Mouse (Mus musculus) midbrain, embryonic 11.5 days (tissue): ENCODE data around the gene Il5ra. TPM values are rescaled to one million over a fixed set of nuclear protein-coding genes. Genes with fewer than 3 reads are reported as not detected.

ENCODE experiments used
- ATAC-seq: fragments of 200-750 bp; cut with Nextera tagmentation; 2 replicates; pipeline ENCODE4 v1.8.0; 2017; ENCODE audit warnings: moderate TSS enrichment, moderate library complexity; ENCODE audit not compliant: low FRiP score
- DNase-seq: peaks from one replicate; pipeline ENCODE4 v3.0.0; 2015; ENCODE audit warnings: low spot score; ENCODE audit errors: missing footprints
- H3K27ac ChIP-seq: fragments of 300-500 bp; sonication (generic); 2 replicates; pipeline ENCODE4 v1.5.1; 2014; ENCODE audit warnings: low read depth, low read length
- H3K27me3 ChIP-seq: fragments of 300-500 bp; sonication (generic); 2 replicates; pipeline ENCODE4 v1.6.1; 2014; ENCODE audit warnings: mild to moderate bottlenecking, low read length, moderate library complexity, mixed read lengths; ENCODE audit not compliant: control insufficient read depth, insufficient read depth
- H3K36me3 ChIP-seq: fragments of 300-500 bp; sonication (generic); 2 replicates; pipeline ENCODE4 v1.6.1; 2014; ENCODE audit warnings: mild to moderate bottlenecking, low read length, moderate library complexity, mixed read lengths; ENCODE audit not compliant: control insufficient read depth, insufficient read depth
- H3K4me1 ChIP-seq: fragments of 300-500 bp; sonication (generic); 2 replicates; pipeline ENCODE4 v1.6.1; 2014; ENCODE audit warnings: low read length; ENCODE audit not compliant: control insufficient read depth, insufficient read depth
- H3K4me2 ChIP-seq: fragments of 300-500 bp; sonication (generic); 2 replicates; pipeline ENCODE4 v1.6.1; 2014; ENCODE audit warnings: mild to moderate bottlenecking, moderate library complexity
- H3K4me3 ChIP-seq: fragments of 300-500 bp; sonication (generic); 2 replicates; pipeline ENCODE4 v1.5.1; 2014; ENCODE audit warnings: low read depth, low read length
- H3K9ac ChIP-seq: fragments of 300-500 bp; sonication (generic); 2 replicates; pipeline ENCODE4 v1.6.1; 2014; ENCODE audit warnings: low read length
- H3K9me3 ChIP-seq: fragments of 300-500 bp; sonication (generic); 2 replicates; pipeline ENCODE4 v1.6.1; 2016; ENCODE audit warnings: low read length; ENCODE audit not compliant: control insufficient read depth
- WGBS: fragments of 180-500 bp; shearing (Covaris S2); extraction: QIAGEN DNeasy Blood & Tissue Kit; methylation state at CpG from one replicate; pipeline ENCODE4 v1.1.7; 2014; 5-methylcytosine and 5-hydroxymethylcytosine counted together
- polyA plus RNA-seq: library from polyadenylated mRNA; unstranded; fragments of >200 nt; fragmentation: Nextera tagmentation; extraction: Ambion mirVana; gene quantifications from 2 replicates; pipeline ENCODE4 v1.2.1, GENCODE M21; 2014

The Il5ra gene
- polyA plus RNA-seq, 1 experiment from 2014 or later, result not detected

GRCm38 (mm10) chr6:106745673-106746394 lies 3.0 kb downstream of the Il5ra start:
- Histone ChIP-seq H3K4me1 (no peaks in the 10 kb centered on the region), H3K4me2 (no peak overlapping the region), H3K4me3 (no peak overlapping the region), H3K27me3 (no peaks in the 10 kb centered on the region), H3K27ac (no peak overlapping the region), H3K9ac (no peak overlapping the region), H3K9me3 (no peaks in the 10 kb centered on the region), H3K36me3 (no peaks in the 10 kb centered on the region)
- ATAC-seq, result no peak
- DNase-seq, result no peak
- 86% methylated on average over 7 of the region's 7 CpGs for WGBS

GRCm38 (mm10) chr6:106743556-106744233 lies 5.1 kb downstream of the Il5ra start:
- WGBS, result 77% methylated on average over 7 of the region's 7 CpGs
- no peak overlapping the region for H3K4me2 ChIP-seq
- no peak for ATAC-seq
- no peaks in the 10 kb centered on the region for H3K4me1 ChIP-seq
- no peak overlapping the region for H3K9ac ChIP-seq
- H3K4me3 ChIP-seq, result no peak overlapping the region
- H3K36me3 ChIP-seq, result no peaks in the 10 kb centered on the region
- no peak for DNase-seq
- H3K27ac ChIP-seq, result no peak overlapping the region
- H3K27me3 ChIP-seq, result no peaks in the 10 kb centered on the region
- no peaks in the 10 kb centered on the region for H3K9me3 ChIP-seq

GRCm38 (mm10) chr6:106740244-106740825 lies 8.5 kb downstream of the Il5ra start:
- H3K27me3 ChIP-seq, result no peaks in the 10 kb centered on the region
- no peak for ATAC-seq
- no peak overlapping the region for H3K4me2 ChIP-seq
- WGBS, result 96% methylated on average over 1 of the region's 1 CpGs
- H3K9me3 ChIP-seq, result no peaks in the 10 kb centered on the region
- H3K36me3 ChIP-seq, result no peaks in the 10 kb centered on the region
- no peak overlapping the region for H3K27ac ChIP-seq
- no peak overlapping the region for H3K4me3 ChIP-seq
- H3K9ac ChIP-seq, result no peak overlapping the region
- no peak for DNase-seq
- H3K4me1 ChIP-seq, result no peaks in the 10 kb centered on the region

- Histone ChIP-seq H3K4me2 (no peak overlapping the region), H3K9me3 (no peaks in the 10 kb centered on the region), H3K27ac (no peak overlapping the region), H3K36me3 (no peaks in the 10 kb centered on the region), H3K27me3 (no peaks in the 10 kb centered on the region), H3K4me1 (no peaks in the 10 kb centered on the region), H3K9ac (no peak overlapping the region), H3K4me3 (no peak overlapping the region)
- no peak for DNase-seq
- whole genome bisulfite sequencing, result 81% methylated on average over 3 of the region's 3 CpGs
- no peak for ATAC-seq
These were observed 10.6 kb downstream of the Il5ra start for GRCm38 (mm10) chr6:106738229-106738628.

- H3K36me3 ChIP-seq, result no peaks in the 10 kb centered on the region
- no peaks in the 10 kb centered on the region for H3K9me3 ChIP-seq
- H3K4me3 ChIP-seq, result no peak overlapping the region
- DNase-seq (no peak), ATAC-seq (no peak)
- H3K4me1 ChIP-seq, result no peaks in the 10 kb centered on the region
- no peaks in the 10 kb centered on the region for H3K27me3 ChIP-seq
- 88% methylated on average over 4 of the region's 4 CpGs for WGBS
- H3K9ac ChIP-seq, result no peak overlapping the region
- no peak overlapping the region for H3K4me2 ChIP-seq
- H3K27ac ChIP-seq, result no peak overlapping the region
These were observed 16.3 kb downstream of the Il5ra start for GRCm38 (mm10) chr6:106732563-106732962.

GRCm38 (mm10) chr6:106729682-106730314 lies 19.0 kb downstream of the Il5ra start:
- Histone ChIP-seq H3K27ac (no peak overlapping the region), H3K4me2 (no peak overlapping the region), H3K4me1 (no peaks in the 10 kb centered on the region), H3K9me3 (no peaks in the 10 kb centered on the region), H3K27me3 (no peaks in the 10 kb centered on the region), H3K36me3 (no peaks in the 10 kb centered on the region), H3K4me3 (no peak overlapping the region), H3K9ac (no peak overlapping the region)
- ATAC-seq (no peak), DNase-seq (no peak)
- WGBS, result 79% methylated on average over 4 of the region's 4 CpGs

- Histone ChIP-seq H3K4me2 (no peak overlapping the region), H3K4me1 (no peaks in the 10 kb centered on the region), H3K9ac (no peak overlapping the region), H3K27me3 (no peaks in the 10 kb centered on the region), H3K9me3 (no peaks in the 10 kb centered on the region), H3K27ac (no peak overlapping the region), H3K4me3 (no peak overlapping the region), H3K36me3 (no peaks in the 10 kb centered on the region)
- DNase-seq (no peak), ATAC-seq (no peak)
- 79% methylated on average over 1 of the region's 1 CpGs for WGBS
These were observed 21.1 kb downstream of the Il5ra start for GRCm38 (mm10) chr6:106727703-106728102.

GRCm38 (mm10) chr6:106726078-106726477 lies 22.8 kb downstream of the Il5ra start:
- no peaks in the 10 kb centered on the region for H3K9me3 ChIP-seq
- DNase-seq (no peak), ATAC-seq (no peak)
- no peak overlapping the region for H3K27ac ChIP-seq
- 78% methylated on average over 6 of the region's 6 CpGs for WGBS
- H3K27me3 ChIP-seq, result no peaks in the 10 kb centered on the region
- H3K4me2 ChIP-seq, result no peak overlapping the region
- H3K9ac ChIP-seq, result no peak overlapping the region
- no peaks in the 10 kb centered on the region for H3K4me1 ChIP-seq
- H3K36me3 ChIP-seq, result no peaks in the 10 kb centered on the region
- no peak overlapping the region for H3K4me3 ChIP-seq

- 92% methylated on average over 4 of the region's 4 CpGs for WGBS
- Histone ChIP-seq H3K4me3 (no peak overlapping the region), H3K9me3 (no peaks in the 10 kb centered on the region), H3K9ac (no peak overlapping the region), H3K4me1 (no peaks in the 10 kb centered on the region), H3K36me3 (no peaks in the 10 kb centered on the region), H3K4me2 (no peak overlapping the region), H3K27ac (no peak overlapping the region), H3K27me3 (no peaks in the 10 kb centered on the region)
- DNase-seq (no peak), ATAC-seq (no peak)
These were observed 23.2 kb downstream of the Il5ra start for GRCm38 (mm10) chr6:106725642-106726041.
